Comparison of ENCODE assay signal across 8 mouse cellular contexts in genomic region chr10:91546140-91546539, GRCm38 (mm10).
DNase-seq lines count a peak whose midpoint lies in the region; ATAC-seq and TF ChIP-seq lines count a peak whose summit lies in the region.

No protein-coding gene starts in this region.

- H3K4me1 ChIP-seq in hindbrain, embryonic 10.5 days (replicated peaks) = peaks cover 16% of the 10 kb centered on the region
- peaks cover 21% of the 10 kb centered on the region for H3K4me1 ChIP-seq in midbrain, embryonic 16.5 days (ENCODE audit: control insufficient read depth, insufficient read depth, low read length)

- 63% methylated on average over 9 of the region's 9 CpGs for WGBS in hindbrain, embryonic 10.5 days
- WGBS in midbrain, embryonic 16.5 days = 12% methylated on average over 9 of the region's 9 CpGs

- TF ChIP-seq CTCF in C2C12 (IDR thresholded peaks at IDR 0.05; ENCODE audit: control insufficient read depth, insufficient read depth, insufficient read length) = peak; percentile 13

- peak overlapping the region; percentile 10; the same call in 1 of the 2 replicates for H3K9ac ChIP-seq in midbrain, embryonic 16.5 days (ENCODE audit: low read depth, low read length)

- no peak overlapping the region for H3K27ac ChIP-seq in hindbrain, embryonic 10.5 days
- H3K27ac ChIP-seq in midbrain, embryonic 16.5 days (ENCODE audit: low read length) = peak overlapping the region; percentile 65

- no peak overlapping the region for H3ac ChIP-seq in C2C12 (ENCODE audit: control insufficient read depth, insufficient read length, low read depth)

- no peak overlapping the region for H3K4me3 ChIP-seq in C2C12 (ENCODE audit: insufficient read depth, poor library complexity, severe bottlenecking)
- no peak overlapping the region for H3K4me3 ChIP-seq in hindbrain, embryonic 10.5 days
- no peak overlapping the region for H3K4me3 ChIP-seq in midbrain, embryonic 16.5 days (ENCODE audit: low read depth, low read length)

- DNase-seq in NIH3T3 (ENCODE audit: low read depth) = peak; percentile 28
- DNase-seq in embryo, embryonic 10 days (ENCODE audit: low spot score) = peak; percentile 72
- peak; percentile 39 for DNase-seq in hindbrain, embryonic 10.5 days (ENCODE audit: low spot score)
- peak; percentile 38 to 47 for DNase-seq in layer of hippocampus, postnatal 36 days
- DNase-seq in spleen, postnatal 10 days (ENCODE audit: low spot score in 2 of 2) = no peak
- DNase-seq in spleen, adult 18-20 months = no peak

- peak; percentile 92 for ATAC-seq in midbrain, embryonic 16.5 days

- peak overlapping the region; percentile 20; the same call in 1 of the 2 replicates for H3K4me2 ChIP-seq in midbrain, embryonic 16.5 days (ENCODE audit: low read length)

- no peaks in the 10 kb centered on the region for H3K79me2 ChIP-seq in C2C12 (ENCODE audit: control insufficient read depth, insufficient read depth)

- no peaks in the 10 kb centered on the region for H3K36me3 ChIP-seq in C2C12 (ENCODE audit: control insufficient read depth, insufficient read depth)
- no peaks in the 10 kb centered on the region for H3K36me3 ChIP-seq in hindbrain, embryonic 10.5 days
- no peaks in the 10 kb centered on the region for H3K36me3 ChIP-seq in midbrain, embryonic 16.5 days (ENCODE audit: control insufficient read depth, insufficient read depth, low read length)

- H3K27me3 ChIP-seq in C2C12 (ENCODE audit: control insufficient read depth, insufficient read depth, insufficient read length) = no peaks in the 10 kb centered on the region
- H3K27me3 ChIP-seq in hindbrain, embryonic 10.5 days (ENCODE audit: insufficient read depth, poor library complexity, severe bottlenecking) = no peaks in the 10 kb centered on the region
- H3K27me3 ChIP-seq in midbrain, embryonic 16.5 days (ENCODE audit: control insufficient read depth, insufficient read depth, low read depth, low read length) = no peaks in the 10 kb centered on the region

- no peaks in the 10 kb centered on the region for H3K79me3 ChIP-seq in C2C12 (ENCODE audit: low read depth)

- no peaks in the 10 kb centered on the region for H3K9me3 ChIP-seq in hindbrain, embryonic 10.5 days
- H3K9me3 ChIP-seq in midbrain, embryonic 16.5 days (replicated peaks; ENCODE audit: control insufficient read depth, low read length, poor library complexity, severe bottlenecking) = no peaks in the 10 kb centered on the region

TF ChIP-seq in C2C12, 6 proteins besides CTCF, POLR2A, EP300 and RAD21:
- TF ChIP-seq CEBPB (IDR thresholded peaks at IDR 0.05; ENCODE audit: low read depth) (no peak), MAX (IDR thresholded peaks at IDR 0.05) (no peak), USF1 (IDR thresholded peaks at IDR 0.05; ENCODE audit: low read depth) (no peak), MYOG (IDR thresholded peaks at IDR 0.05; ENCODE audit: control insufficient read depth, extremely low read depth, insufficient read length) (no peak), FOSL1 (IDR thresholded peaks at IDR 0.05; ENCODE audit: insufficient read depth, low read length, poor library complexity, severe bottlenecking) (no peak), MYOD1 (IDR thresholded peaks at IDR 0.05; ENCODE audit: control insufficient read depth, insufficient read length, low read depth) (no peak)
TF ChIP-seq in C2C12: peak in this region for 0.

Comparison
In these comparisons a context has a peak if more than half of its experiments do, and no peak if none do; other contexts are left out.
1. DNase-seq: peak in NIH3T3 (single experiment), embryo, embryonic 10 days (single experiment), hindbrain, embryonic 10.5 days (single experiment) and layer of hippocampus, postnatal 36 days (2 of 2); none in spleen, postnatal 10 days (0 of 2) and spleen, adult 18-20 months (0 of 2).